Comparison of ENCODE assay signal across 19 mouse cellular contexts in genomic region chr16:24172653-24173052, GRCm38 (mm10).
DNase-seq lines count a peak whose midpoint lies in the region; ATAC-seq lines count a peak whose summit lies in the region.
"Had no signal": no experiment of that assay in that cellular context is flagged by ENCODE, and none has a peak within 500 bp of the region (broad histone marks: within the 10 kb centered on the region; RNA-seq: fewer than 3 reads in every experiment).

No protein-coding gene starts in this region.

- ATAC-seq in megakaryocyte, adult 5-6 weeks (ENCODE audit: poor library complexity, severe bottlenecking), result peak; percentile 49
- no peak for ATAC-seq in activated CD4-positive, CD25-positive, alpha-beta regulatory T cell, adult 4 months
- ATAC-seq: hindbrain, embryonic 16.5 days; intestine, embryonic 15.5 days had no signal

- DNase-seq in heart, adult 11 months, result peak; percentile 58
- DNase-seq in heart, adult 8-10 months (ENCODE audit: low spot score), result no peak
- DNase-seq in NIH3T3 (ENCODE audit: low read depth), result peak; percentile 43
- DNase-seq in urinary bladder, adult 2 months (ENCODE audit: low spot score), result no peak
- DNase-seq: adrenal gland, postnatal 10 days; adrenal gland, postnatal 36 days; cerebellum, adult 18-20 months; cerebellum, adult 9-10 months; cerebellum, postnatal 14 days; forebrain, postnatal 0 days; gastrocnemius, adult 2 months; gastrocnemius, postnatal 14 days; heart, postnatal 10 days; heart, postnatal 36 days; kidney, adult 18-20 months had no signal

Comparison
In these comparisons a context has a peak if more than half of its experiments do, and no peak if none do; other contexts are left out.
1. DNase-seq: peak in heart, adult 11 months (single experiment) and NIH3T3 (single experiment); none in heart, adult 8-10 months (single experiment) and urinary bladder, adult 2 months (single experiment).